Mouse (Mus musculus) lung, postnatal 0 days (tissue): Measurements from ENCODE around the gene Duox1. TPM values are rescaled to one million over a fixed set of nuclear protein-coding genes. Genes with fewer than 3 reads are reported as not detected.
A peak's percentile ranks its signal among the peaks of the same experiment; 100 is the strongest.

Experiments
- ATAC-seq: fragments of 200-750 bp; cut with Nextera tagmentation; 2 replicates; pipeline ENCODE4 v1.8.0; 2017; ENCODE audit warnings: moderate library complexity
- DNase-seq: peaks from one replicate; pipeline ENCODE4 v3.0.0-alpha.2; 2016; ENCODE audit warnings: low spot score
- H3K27ac ChIP-seq: fragments of 300-500 bp; sonication (generic); 2 replicates; pipeline ENCODE4 v1.5.1; 2014; ENCODE audit warnings: antibody characterized with exemption, mild to moderate bottlenecking, low read length, mixed read lengths
- H3K27me3 ChIP-seq: fragments of 300-500 bp; sonication (generic); replicated peaks from 2 replicates; pipeline ENCODE4 v1.6.1; 2014; ENCODE audit warnings: low read length, mixed read lengths; ENCODE audit not compliant: insufficient read depth
- H3K36me3 ChIP-seq: fragments of 300-500 bp; sonication (generic); 2 replicates; pipeline ENCODE4 v1.6.1; 2014; ENCODE audit warnings: low read length, mixed read lengths; ENCODE audit not compliant: insufficient read depth
- H3K4me1 ChIP-seq: fragments of 300-500 bp; sonication (generic); 2 replicates; pipeline ENCODE4 v1.6.1; 2014; ENCODE audit warnings: antibody characterized with exemption, low read depth, low read length, mixed read lengths; ENCODE audit not compliant: insufficient read depth
- H3K4me2 ChIP-seq: fragments of 300-500 bp; sonication (generic); replicated peaks from 2 replicates; pipeline ENCODE4 v1.6.1; 2014; ENCODE audit warnings: low read depth, mild to moderate bottlenecking, low read length, moderate library complexity, mixed read lengths
- H3K4me3 ChIP-seq: fragments of 300-500 bp; sonication (generic); 2 replicates; pipeline ENCODE4 v1.5.1; 2014; ENCODE audit warnings: low read depth, low read length
- H3K9ac ChIP-seq: fragments of 300-500 bp; sonication (generic); replicated peaks from 2 replicates; pipeline ENCODE4 v1.6.1; 2014; ENCODE audit warnings: low read depth, mild to moderate bottlenecking
- H3K9me3 ChIP-seq: fragments of 300-500 bp; sonication (generic); 2 replicates; pipeline ENCODE4 v1.6.1; 2016; ENCODE audit warnings: low read length, mixed read lengths
- CTCF ChIP-seq: IDR thresholded peaks from 2 replicates; pipeline ENCODE4 v1.5.1; 2016; ENCODE audit warnings: antibody characterized with exemption, mild to moderate bottlenecking
- EP300 ChIP-seq: IDR thresholded peaks from 2 replicates; pipeline ENCODE4 v1.6.1; 2016; ENCODE audit warnings: antibody characterized with exemption, mild to moderate bottlenecking, control low read depth
- WGBS: fragments of 180-500 bp; shearing (Covaris S2); extraction: QIAGEN DNeasy Blood & Tissue Kit; methylation state at CpG from one replicate; pipeline ENCODE4 v1.1.7; 2014; 5-methylcytosine and 5-hydroxymethylcytosine counted together
- polyA plus RNA-seq: library from polyadenylated mRNA; unstranded; fragments of >200 nt; fragmentation: Nextera tagmentation; extraction: Ambion mirVana; gene quantifications from 2 replicates; pipeline ENCODE4 v1.2.1, GENCODE M21; 2015

The Duox1 gene
- polyA plus RNA-seq, 1 experiment from 2014 or later = 0.06 TPM

GRCm38 (mm10) chr2:122365244-122365866 is 49.9 kb downstream of the Duox1 start:
- Histone ChIP-seq H3K4me2 (no peak overlapping the region), H3K9ac (no peak overlapping the region), H3K4me1 (no peaks in the 10 kb centered on the region), H3K4me3 (no peak overlapping the region), H3K9me3 (no peaks in the 10 kb centered on the region), H3K36me3 (no peaks in the 10 kb centered on the region), H3K27me3 (no peaks in the 10 kb centered on the region), H3K27ac (no peak overlapping the region)
- 81% methylated on average over 10 of the region's 10 CpGs for WGBS
- DNase-seq (no peak), ATAC-seq (no peak)
- TF ChIP-seq CTCF (peak; percentile 39), EP300 (no peak)

GRCm38 (mm10) chr2:122366039-122366438 is 50.6 kb downstream of the Duox1 start:
- Histone ChIP-seq H3K27ac (no peak overlapping the region), H3K27me3 (no peaks in the 10 kb centered on the region), H3K4me1 (no peaks in the 10 kb centered on the region), H3K9ac (no peak overlapping the region), H3K4me2 (no peak overlapping the region), H3K9me3 (no peaks in the 10 kb centered on the region), H3K4me3 (no peak overlapping the region), H3K36me3 (no peaks in the 10 kb centered on the region)
- WGBS = 85% methylated on average over 3 of the region's 3 CpGs
- ATAC-seq (no peak), DNase-seq (no peak)
- TF ChIP-seq CTCF (no peak), EP300 (no peak)

- Histone ChIP-seq H3K4me3 (no peak overlapping the region), H3K36me3 (no peaks in the 10 kb centered on the region), H3K4me2 (no peak overlapping the region), H3K9me3 (no peaks in the 10 kb centered on the region), H3K27me3 (no peaks in the 10 kb centered on the region), H3K4me1 (no peaks in the 10 kb centered on the region), H3K9ac (no peak overlapping the region), H3K27ac (no peak overlapping the region)
- 39% methylated on average over 5 of the region's 5 CpGs for WGBS
- TF ChIP-seq CTCF (no peak), EP300 (no peak)
- no peak for ATAC-seq
- DNase-seq = no peak
Observed at GRCm38 (mm10) chr2:122366706-122367105, 51.2 kb downstream of the Duox1 start.

GRCm38 (mm10) chr2:122367181-122367580 is 51.7 kb downstream of the Duox1 start:
- Histone ChIP-seq H3K4me1 (no peaks in the 10 kb centered on the region), H3K4me2 (no peak overlapping the region), H3K4me3 (no peak overlapping the region), H3K9ac (no peak overlapping the region), H3K9me3 (no peaks in the 10 kb centered on the region), H3K27me3 (no peaks in the 10 kb centered on the region), H3K36me3 (no peaks in the 10 kb centered on the region), H3K27ac (no peak overlapping the region)
- TF ChIP-seq CTCF = no peak
- no peak for TF ChIP-seq EP300
- 44% methylated on average over 4 of the region's 4 CpGs for WGBS
- ATAC-seq (no peak), DNase-seq (no peak)

- H3K4me2 ChIP-seq = peak overlapping the region; percentile 98
- 20% methylated on average over 4 of the region's 4 CpGs for WGBS
- no peak overlapping the region for H3K27ac ChIP-seq
- DNase-seq (no peak), ATAC-seq (no peak)
- no peaks in the 10 kb centered on the region for H3K4me1 ChIP-seq
- H3K36me3 ChIP-seq = no peaks in the 10 kb centered on the region
- no peak for TF ChIP-seq EP300
- TF ChIP-seq CTCF = no peak
- peak overlapping the region; percentile 87 for H3K4me3 ChIP-seq
- no peaks in the 10 kb centered on the region for H3K9me3 ChIP-seq
- no peak overlapping the region for H3K9ac ChIP-seq
- H3K27me3 ChIP-seq = no peaks in the 10 kb centered on the region
Observed at GRCm38 (mm10) chr2:122367701-122368080, 52.2 kb downstream of the Duox1 start.

GRCm38 (mm10) chr2:122368081-122368971 is 52.9 kb downstream of the Duox1 start:
- Histone ChIP-seq H3K27ac (no peak overlapping the region), H3K4me3 (peak overlapping the region; percentile 87), H3K27me3 (no peaks in the 10 kb centered on the region), H3K36me3 (no peaks in the 10 kb centered on the region), H3K4me1 (no peaks in the 10 kb centered on the region), H3K9me3 (no peaks in the 10 kb centered on the region), H3K4me2 (peak overlapping the region; percentile 98), H3K9ac (peak overlapping the region; percentile 72)
- no peak for TF ChIP-seq EP300
- TF ChIP-seq CTCF = peak; percentile 38
- 3% methylated on average over 25 of the region's 55 CpGs for WGBS
- peak; percentile 27 for DNase-seq
- ATAC-seq = peak; percentile 75
